Mouse (Mus musculus) hindbrain, embryonic 11.5 days (tissue): Measurements from ENCODE around the gene Unc50. TPM values are rescaled to one million over a fixed set of nuclear protein-coding genes. Genes with fewer than 3 reads are reported as not detected.

Experiments
- ATAC-seq: fragments of 200-750 bp; cut with Nextera tagmentation; 2 replicates; pipeline ENCODE4 v1.8.0; 2017; ENCODE audit warnings: mild to moderate bottlenecking, moderate TSS enrichment, moderate library complexity; ENCODE audit not compliant: low FRiP score
- DNase-seq: peaks from one replicate; pipeline ENCODE4 v3.0.0-alpha.2; 2015; ENCODE audit warnings: low spot score
- H3K27ac ChIP-seq: fragments of 300-500 bp; sonication (generic); 2 replicates; pipeline ENCODE4 v1.5.1; 2014; ENCODE audit warnings: mild to moderate bottlenecking, low read depth, low read length
- H3K27me3 ChIP-seq: fragments of 300-500 bp; sonication (generic); 2 replicates; pipeline ENCODE4 v1.6.1; 2014; ENCODE audit warnings: mild to moderate bottlenecking, low read length, moderate library complexity, mixed read lengths; ENCODE audit not compliant: control insufficient read depth, insufficient read depth
- H3K36me3 ChIP-seq: fragments of 300-500 bp; sonication (generic); 2 replicates; pipeline ENCODE4 v1.6.1; 2014; ENCODE audit warnings: mild to moderate bottlenecking, low read length, moderate library complexity, mixed read lengths; ENCODE audit not compliant: control insufficient read depth, insufficient read depth
- H3K4me1 ChIP-seq: fragments of 300-500 bp; sonication (generic); replicated peaks from 2 replicates; pipeline ENCODE4 v1.6.1; 2014; ENCODE audit warnings: low read length, mixed read lengths; ENCODE audit not compliant: control insufficient read depth, insufficient read depth
- H3K4me2 ChIP-seq: fragments of 300-500 bp; sonication (generic); replicated peaks from 2 replicates; pipeline ENCODE4 v1.6.1; 2014; ENCODE audit warnings: mild to moderate bottlenecking, low read depth, low read length
- H3K4me3 ChIP-seq: fragments of 300-500 bp; sonication (generic); 2 replicates; pipeline ENCODE4 v1.5.1; 2014; ENCODE audit warnings: low read depth, low read length
- H3K9ac ChIP-seq: fragments of 300-500 bp; sonication (generic); 2 replicates; pipeline ENCODE4 v1.6.1; 2014; ENCODE audit warnings: low read depth, low read length
- H3K9me3 ChIP-seq: fragments of 300-500 bp; sonication (generic); 2 replicates; pipeline ENCODE4 v1.6.1; 2016; ENCODE audit warnings: low read length; ENCODE audit not compliant: control insufficient read depth
- WGBS: fragments of 180-500 bp; shearing (Covaris S2); extraction: QIAGEN DNeasy Blood & Tissue Kit; methylation state at CpG from one replicate; pipeline ENCODE4 v1.1.7; 2014; 5-methylcytosine and 5-hydroxymethylcytosine counted together
- polyA plus RNA-seq: library from polyadenylated mRNA; unstranded; fragments of >200 nt; fragmentation: Nextera tagmentation; extraction: Ambion mirVana; gene quantifications from 2 replicates; pipeline ENCODE4 v1.2.1, GENCODE M21; 2014

Gene Unc50
- polyA plus RNA-seq, 1 experiment from 2014 or later, result 121 TPM

GRCm38 (mm10) chr1:37428911-37429310 lies 1.0 kb upstream of the Unc50 start:
- ATAC-seq (no peak), DNase-seq (no peak)
- H3K27me3 ChIP-seq, result no peaks in the 10 kb centered on the region
- 82% methylated on average over 2 of the region's 2 CpGs for WGBS
- H3K4me2 ChIP-seq, result peak overlapping the region; percentile 79
- peak overlapping the region; percentile 82; the same call in 1 of the 2 replicates for H3K9ac ChIP-seq
- peaks cover 4% of the 10 kb centered on the region; the same call in 1 of the 2 replicates for H3K4me1 ChIP-seq
- no peaks in the 10 kb centered on the region for H3K9me3 ChIP-seq
- no peak overlapping the region for H3K27ac ChIP-seq
- peak overlapping the region; percentile 79 for H3K4me3 ChIP-seq
- H3K36me3 ChIP-seq, result no peaks in the 10 kb centered on the region; the same call in 1 of the 2 replicates

GRCm38 (mm10) chr1:37430297-37430840 lies 430 bp downstream of the Unc50 start:
- DNase-seq, result no peak
- H3K4me2 ChIP-seq, result peak overlapping the region; percentile 66
- H3K9me3 ChIP-seq, result no peaks in the 10 kb centered on the region
- peak overlapping the region; percentile 79 for H3K4me3 ChIP-seq
- H3K27me3 ChIP-seq, result no peaks in the 10 kb centered on the region
- H3K4me1 ChIP-seq, result peaks cover 4% of the 10 kb centered on the region; the same call in 1 of the 2 replicates
- 2% methylated on average over 40 of the region's 40 CpGs for WGBS
- H3K36me3 ChIP-seq, result no peaks in the 10 kb centered on the region; the same call in 1 of the 2 replicates
- peak; percentile 59; the same call in 1 of the 2 replicates for ATAC-seq
- H3K9ac ChIP-seq, result peak overlapping the region; percentile 82
- peak overlapping the region; percentile 49; the same call in 1 of the 2 replicates for H3K27ac ChIP-seq

GRCm38 (mm10) chr1:37436419-37436818 lies 6.5 kb downstream of the Unc50 start:
- no peaks in the 10 kb centered on the region for H3K4me1 ChIP-seq
- ATAC-seq, result no peak
- 87% methylated on average over 3 of the region's 3 CpGs for WGBS

GRCm38 (mm10) chr1:37442848-37443835 lies 13.2 kb downstream of the Unc50 start:
- 94% methylated on average over 16 of the region's 16 CpGs for WGBS
- ATAC-seq, result no peak
- Histone ChIP-seq H3K36me3 (peaks cover 5% of the 10 kb centered on the region; the same call in 1 of the 2 replicates), H3K9me3 (no peaks in the 10 kb centered on the region), H3K4me1 (no peaks in the 10 kb centered on the region), H3K27ac (no peak overlapping the region), H3K4me3 (no peak overlapping the region), H3K9ac (no peak overlapping the region), H3K27me3 (no peaks in the 10 kb centered on the region), H3K4me2 (no peak overlapping the region)
- DNase-seq, result no peak

More at GRCm38 (mm10) chr1:37436419-37436818, 6.5 kb downstream of the Unc50 start:
- Histone ChIP-seq H3K4me3 (no peak overlapping the region), H3K27ac (no peak overlapping the region), H3K4me2 (no peak overlapping the region), H3K27me3 (no peaks in the 10 kb centered on the region), H3K9me3 (no peaks in the 10 kb centered on the region), H3K9ac (no peak overlapping the region), H3K36me3 (peaks cover 10% of the 10 kb centered on the region; the same call in 1 of the 2 replicates)
- DNase-seq, result no peak

- WGBS, result 82% methylated on average over 10 of the region's 10 CpGs
- DNase-seq (peak; percentile 58), ATAC-seq (no peak)
- Histone ChIP-seq H3K4me1 (no peaks in the 10 kb centered on the region), H3K27me3 (no peaks in the 10 kb centered on the region), H3K27ac (no peak overlapping the region), H3K4me2 (no peak overlapping the region), H3K36me3 (no peaks in the 10 kb centered on the region), H3K4me3 (no peak overlapping the region), H3K9ac (no peak overlapping the region), H3K9me3 (no peaks in the 10 kb centered on the region)
These were observed 18.6 kb downstream of the Unc50 start for GRCm38 (mm10) chr1:37448361-37449095.

GRCm38 (mm10) chr1:37451270-37451669 lies 21.3 kb downstream of the Unc50 start:
- Histone ChIP-seq H3K9ac (no peak overlapping the region), H3K4me1 (no peaks in the 10 kb centered on the region), H3K9me3 (no peaks in the 10 kb centered on the region), H3K4me3 (no peak overlapping the region), H3K27ac (no peak overlapping the region), H3K4me2 (no peak overlapping the region), H3K36me3 (no peaks in the 10 kb centered on the region), H3K27me3 (no peaks in the 10 kb centered on the region)
- DNase-seq (no peak), ATAC-seq (no peak)
- 94% methylated on average over 8 of the region's 8 CpGs for WGBS

- Histone ChIP-seq H3K4me2 (no peak overlapping the region), H3K36me3 (no peaks in the 10 kb centered on the region), H3K4me1 (no peaks in the 10 kb centered on the region), H3K27ac (no peak overlapping the region), H3K9ac (no peak overlapping the region), H3K27me3 (no peaks in the 10 kb centered on the region), H3K4me3 (no peak overlapping the region), H3K9me3 (no peaks in the 10 kb centered on the region)
- 92% methylated on average over 7 of the region's 7 CpGs for WGBS
- ATAC-seq (no peak), DNase-seq (no peak)
These were observed 27.6 kb downstream of the Unc50 start for GRCm38 (mm10) chr1:37457546-37457945.

GRCm38 (mm10) chr1:37464878-37465452 lies 35.0 kb downstream of the Unc50 start:
- H3K9ac ChIP-seq, result no peak overlapping the region
- H3K4me2 ChIP-seq, result no peak overlapping the region
- no peak for DNase-seq
- no peak for ATAC-seq
- no peak overlapping the region for H3K4me3 ChIP-seq
- no peaks in the 10 kb centered on the region for H3K36me3 ChIP-seq
- no peak overlapping the region for H3K27ac ChIP-seq
- no peaks in the 10 kb centered on the region for H3K9me3 ChIP-seq
- H3K4me1 ChIP-seq, result no peaks in the 10 kb centered on the region
- H3K27me3 ChIP-seq, result no peaks in the 10 kb centered on the region
- 90% methylated on average over 10 of the region's 10 CpGs for WGBS
